Mouse (Mus musculus): ENCODE measurements around the gene Prss36. TPM values are rescaled to one million over a fixed set of nuclear protein-coding genes. Genes with fewer than 3 reads are reported as not detected.

Prss36 gene
- polyA plus RNA-seq, 1 experiment = 2.6 TPM

DNA sequence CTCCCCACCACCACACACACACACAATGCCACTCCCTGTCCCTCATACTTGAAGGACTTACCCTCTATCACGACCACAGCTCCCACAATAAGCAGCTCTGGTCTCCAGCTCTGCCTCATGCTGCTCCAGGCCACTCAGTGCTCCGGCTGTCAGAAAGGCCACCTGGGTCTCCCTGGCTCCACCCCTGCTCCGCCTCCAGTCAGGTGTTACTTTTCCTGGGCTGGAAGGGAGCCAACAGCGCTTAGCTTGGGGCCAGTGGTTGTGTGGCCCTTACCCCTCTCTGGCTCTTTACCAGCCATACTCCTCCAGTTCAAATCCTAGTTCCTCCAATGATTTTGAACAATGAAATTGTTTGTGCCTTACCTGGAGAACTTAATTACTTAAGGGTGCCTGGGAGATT lies 55.7 kb downstream of the Prss36 start, which contains the start of gene Prss53:
Gene Prss53, minus strand, starts transcription at position 173 of the 400 bp plus-strand sequence.
- Histone ChIP-seq H3K4me3 (ENCODE audit: low read depth, low read length) (no peak within 1 kb of the TSS), H3K27ac (ENCODE audit: insufficient read depth, low read depth, low read length) (no peak within 1 kb of the TSS), H3K27me3 (ENCODE audit: control insufficient read depth, insufficient read depth, low read length) (no peaks in the 10 kb centered on the region), H3K4me1 (ENCODE audit: control insufficient read depth, insufficient read depth, insufficient read length, low read length) (peaks cover 4% of the 10 kb centered on the region), H3K36me3 (ENCODE audit: control insufficient read depth, insufficient read depth, low read length) (peaks cover 38% of the 10 kb centered on the region)
- WGBS = 8% methylated on average over 4 of the region's 4 CpGs
- TF ChIP-seq POLR2A (IDR thresholded peaks at IDR 0.05; ENCODE audit: low read depth, low read length) = no peak
- TF ChIP-seq CTCF (IDR thresholded peaks at IDR 0.05; ENCODE audit: extremely low read depth, insufficient read length, insufficient replicate concordance, low read depth, low read length) = no peak

DNA sequence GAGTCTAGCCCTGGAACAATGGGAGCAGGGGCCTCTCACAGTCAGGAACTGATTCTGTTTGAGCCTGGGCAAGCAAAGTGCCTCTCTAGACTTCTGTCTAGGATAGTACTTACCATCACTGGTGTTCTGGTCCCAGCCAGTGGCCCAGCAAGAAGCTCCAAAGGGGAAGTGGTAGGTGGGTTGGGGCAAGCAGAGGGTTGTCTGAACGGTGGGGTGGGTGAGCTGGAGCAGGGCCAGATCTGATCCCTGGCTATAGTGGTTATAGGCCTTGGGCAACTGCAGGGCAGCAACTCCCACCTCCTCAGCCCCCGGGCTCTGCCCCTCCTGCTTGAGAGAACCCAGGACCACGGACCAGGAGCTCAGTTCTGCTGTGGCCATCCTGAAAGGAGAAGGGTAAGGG lies 57.7 kb downstream of the Prss36 start:
- no peak overlapping the region for H3K4me3 ChIP-seq (ENCODE audit: low read depth, low read length)
- TF ChIP-seq POLR2A (IDR thresholded peaks at IDR 0.05; ENCODE audit: low read depth, low read length) = no peak
- no peak for TF ChIP-seq CTCF (IDR thresholded peaks at IDR 0.05; ENCODE audit: extremely low read depth, insufficient read length, insufficient replicate concordance, low read depth, low read length)
- peaks cover 54% of the 10 kb centered on the region for H3K36me3 ChIP-seq (ENCODE audit: control insufficient read depth, insufficient read depth, low read length)
- WGBS = 67% methylated on average over 3 of the region's 3 CpGs
- no peaks in the 10 kb centered on the region for H3K27me3 ChIP-seq (ENCODE audit: control insufficient read depth, insufficient read depth, low read length)
- peaks cover 2% of the 10 kb centered on the region; the same call in 1 of the 2 replicates for H3K4me1 ChIP-seq (ENCODE audit: control insufficient read depth, insufficient read depth, insufficient read length, low read length)
- H3K27ac ChIP-seq (ENCODE audit: insufficient read depth, low read depth, low read length) = no peak overlapping the region

DNA sequence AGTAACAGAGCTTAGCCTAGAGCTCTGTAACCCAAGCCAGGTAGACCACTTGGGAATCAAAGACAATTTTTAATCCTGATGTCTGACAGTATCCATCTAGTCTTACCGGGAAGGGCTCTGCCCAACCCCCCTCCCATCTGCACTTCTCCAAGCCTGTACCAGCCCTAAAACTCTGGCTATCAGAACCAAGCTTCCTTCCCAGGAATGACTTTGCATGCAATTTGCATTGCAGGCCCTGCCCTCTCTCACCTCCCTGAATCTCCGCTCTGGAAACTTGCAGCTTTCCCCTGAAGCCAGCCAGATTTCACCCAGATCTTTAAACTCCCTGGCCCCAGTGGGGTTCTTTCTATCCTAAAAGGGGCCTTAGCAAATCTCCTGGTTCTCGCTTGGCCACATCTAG lies 58.7 kb downstream of the Prss36 start:
- Histone ChIP-seq H3K4me3 (ENCODE audit: low read depth, low read length) (no peak overlapping the region), H3K27ac (ENCODE audit: insufficient read depth, low read depth, low read length) (no peak overlapping the region), H3K4me1 (ENCODE audit: control insufficient read depth, insufficient read depth, insufficient read length, low read length) (peaks cover 4% of the 10 kb centered on the region), H3K27me3 (ENCODE audit: control insufficient read depth, insufficient read depth, low read length) (no peaks in the 10 kb centered on the region), H3K36me3 (ENCODE audit: control insufficient read depth, insufficient read depth, low read length) (peaks cover 60% of the 10 kb centered on the region)
- TF ChIP-seq CTCF (IDR thresholded peaks at IDR 0.05; ENCODE audit: extremely low read depth, insufficient read length, insufficient replicate concordance, low read depth, low read length) (no peak), POLR2A (IDR thresholded peaks at IDR 0.05; ENCODE audit: low read depth, low read length) (no peak)
- WGBS = 86% methylated on average over 3 of the region's 3 CpGs

DNA sequence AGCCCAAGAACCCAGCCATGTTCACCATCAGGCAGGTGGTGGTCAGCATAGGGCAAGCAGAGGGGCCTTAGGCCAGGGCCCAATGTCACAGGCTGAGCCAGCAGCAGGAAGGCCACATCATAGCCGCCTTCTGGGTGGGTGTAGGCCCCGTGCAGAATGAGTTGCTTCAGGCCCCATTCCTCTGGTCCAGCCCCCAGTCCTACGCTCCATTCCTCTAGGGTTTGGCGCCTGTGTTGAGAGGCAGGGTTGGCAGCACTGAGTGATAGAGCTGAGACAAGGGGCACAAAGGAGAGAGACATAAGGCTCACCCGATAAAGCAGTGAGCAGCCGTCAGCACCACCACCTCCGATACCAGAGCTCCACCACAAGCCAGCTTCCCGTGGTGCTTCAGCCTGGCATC lies 59.3 kb downstream of the Prss36 start:
- no peak overlapping the region for H3K4me3 ChIP-seq (ENCODE audit: low read depth, low read length)
- H3K36me3 ChIP-seq (ENCODE audit: control insufficient read depth, insufficient read depth, low read length) = peaks cover 66% of the 10 kb centered on the region
- 85% methylated on average over 8 of the region's 8 CpGs for WGBS
- peaks cover 4% of the 10 kb centered on the region for H3K4me1 ChIP-seq (ENCODE audit: control insufficient read depth, insufficient read depth, insufficient read length, low read length)
- H3K27me3 ChIP-seq (ENCODE audit: control insufficient read depth, insufficient read depth, low read length) = no peaks in the 10 kb centered on the region
- no peak overlapping the region for H3K27ac ChIP-seq (ENCODE audit: insufficient read depth, low read depth, low read length)
- no peak for TF ChIP-seq POLR2A (IDR thresholded peaks at IDR 0.05; ENCODE audit: low read depth, low read length)
- no peak for TF ChIP-seq CTCF (IDR thresholded peaks at IDR 0.05; ENCODE audit: extremely low read depth, insufficient read length, insufficient replicate concordance, low read depth, low read length)

DNA sequence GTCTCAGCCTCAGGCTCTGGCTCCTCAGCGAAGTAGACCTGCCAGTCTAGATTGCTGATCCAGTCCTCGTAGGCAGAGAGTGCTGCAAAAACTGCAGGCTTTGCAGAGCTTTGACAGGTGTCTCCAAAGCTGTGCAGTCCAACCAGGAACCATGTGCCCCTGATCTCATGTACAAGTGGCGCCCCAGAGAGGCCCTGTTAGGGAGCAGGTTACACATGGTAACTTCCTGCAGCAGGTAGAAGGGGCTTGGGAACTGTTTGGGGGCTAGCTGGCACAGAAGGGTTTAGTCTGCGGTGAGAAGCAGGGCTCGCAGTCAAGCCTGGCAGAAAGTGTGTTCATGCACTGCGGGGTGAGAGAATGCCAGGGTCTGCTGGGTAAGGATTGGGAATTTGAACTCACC lies 60.0 kb downstream of the Prss36 start:
- Histone ChIP-seq H3K36me3 (ENCODE audit: control insufficient read depth, insufficient read depth, low read length) (peaks cover 73% of the 10 kb centered on the region), H3K27me3 (ENCODE audit: control insufficient read depth, insufficient read depth, low read length) (no peaks in the 10 kb centered on the region), H3K27ac (ENCODE audit: insufficient read depth, low read depth, low read length) (no peak overlapping the region), H3K4me3 (ENCODE audit: low read depth, low read length) (no peak overlapping the region), H3K4me1 (ENCODE audit: control insufficient read depth, insufficient read depth, insufficient read length, low read length) (peaks cover 4% of the 10 kb centered on the region)
- no peak for TF ChIP-seq CTCF (IDR thresholded peaks at IDR 0.05; ENCODE audit: extremely low read depth, insufficient read length, insufficient replicate concordance, low read depth, low read length)
- TF ChIP-seq POLR2A (IDR thresholded peaks at IDR 0.05; ENCODE audit: low read depth, low read length) = no peak
- 90% methylated on average over 6 of the region's 6 CpGs for WGBS

DNA sequence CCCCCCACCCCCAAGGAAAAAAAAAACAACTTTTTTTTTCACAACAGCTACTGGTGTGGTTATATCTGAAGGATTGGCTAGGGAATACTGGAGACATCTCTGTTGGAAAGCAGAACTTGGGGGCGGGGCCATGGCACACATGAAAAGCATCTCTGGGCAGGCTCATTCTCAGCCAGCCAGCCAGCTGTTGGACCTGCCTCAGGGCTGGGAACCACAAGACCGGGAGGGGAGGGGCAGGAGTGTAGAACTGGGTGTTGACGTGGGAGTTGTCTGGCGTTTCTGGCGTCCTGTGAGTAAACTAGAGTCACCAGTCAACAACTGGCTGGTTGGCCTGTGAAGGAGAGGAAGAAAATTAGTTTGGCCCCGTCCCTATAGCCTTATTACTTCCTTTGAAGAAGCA lies 60.6 kb downstream of the Prss36 start:
- WGBS = 34% methylated on average over 6 of the region's 6 CpGs
- no peak overlapping the region for H3K27ac ChIP-seq (ENCODE audit: insufficient read depth, low read depth, low read length)
- H3K27me3 ChIP-seq (ENCODE audit: control insufficient read depth, insufficient read depth, low read length) = no peaks in the 10 kb centered on the region
- no peak overlapping the region for H3K4me3 ChIP-seq (ENCODE audit: low read depth, low read length)
- TF ChIP-seq POLR2A (IDR thresholded peaks at IDR 0.05; ENCODE audit: low read depth, low read length) (no peak), CTCF (IDR thresholded peaks at IDR 0.05; ENCODE audit: extremely low read depth, insufficient read length, insufficient replicate concordance, low read depth, low read length) (no peak)
- peaks cover 4% of the 10 kb centered on the region for H3K4me1 ChIP-seq (ENCODE audit: control insufficient read depth, insufficient read depth, insufficient read length, low read length)
- peaks cover 79% of the 10 kb centered on the region for H3K36me3 ChIP-seq (ENCODE audit: control insufficient read depth, insufficient read depth, low read length)

Other genes starting within 250 kb of the Prss36 start
- gene Bcl7c, start 237.8 kb downstream of the Prss36 start, polyA plus RNA-seq (2012; rRNA removed) = 11.1 and 24.6 TPM in 2 replicates
- gene Ctf1, start 234.0 kb downstream of the Prss36 start, polyA plus RNA-seq (2012; rRNA removed) = 7.1 and 8.3 TPM in 2 replicates
- gene Ctf2, start 214.6 kb downstream of the Prss36 start, polyA plus RNA-seq (2012; rRNA removed) = not detected in 2 replicates
- 23.2 and 53.0 TPM in 2 replicates for gene Fbxl19, start 202.2 kb downstream of the Prss36 start, polyA plus RNA-seq (2012; rRNA removed)
- 17.9 and 21.3 TPM in 2 replicates for gene Orai3, start 176.9 kb downstream of the Prss36 start, polyA plus RNA-seq (2012; rRNA removed)
- 5.2 and 9.2 TPM in 2 replicates for gene Setd1a, start 170.1 kb downstream of the Prss36 start, polyA plus RNA-seq (2012; rRNA removed)
- gene Gm49388, start 161.1 kb downstream of the Prss36 start, polyA plus RNA-seq (2012; rRNA removed) = 0.39 TPM in 1 of 2 replicates, not detected in the other
- 31.3 and 45.7 TPM in 2 replicates for gene Hsd3b7, start 146.1 kb downstream of the Prss36 start, polyA plus RNA-seq (2012; rRNA removed)
- gene Stx4a, start 122.4 kb downstream of the Prss36 start, polyA plus RNA-seq (2012; rRNA removed) = 27.3 and 68.2 TPM in 2 replicates
- gene Stx1b, start 122.2 kb downstream of the Prss36 start, polyA plus RNA-seq (2012; rRNA removed) = 1.2 and 1.8 TPM in 2 replicates
- 8.0 and 13.6 TPM in 2 replicates for gene Zfp646, start 70.5 kb downstream of the Prss36 start, polyA plus RNA-seq (2012; rRNA removed)
- 3.7 and 7.1 TPM in 2 replicates for gene Zfp668, start 69.9 kb downstream of the Prss36 start, polyA plus RNA-seq (2012; rRNA removed)
- 1.6 and 2.1 TPM in 2 replicates for gene Prss53, start 55.8 kb downstream of the Prss36 start, polyA plus RNA-seq (2012; rRNA removed)
- gene Gm21974, start 51.3 kb downstream of the Prss36 start, polyA plus RNA-seq (2012; rRNA removed) = not detected in 2 replicates
- gene Vkorc1, start 51.1 kb downstream of the Prss36 start, polyA plus RNA-seq (2012; rRNA removed) = 94.3 and 97.7 TPM in 2 replicates
- gene Bckdk, start 42.6 kb downstream of the Prss36 start, polyA plus RNA-seq (2012; rRNA removed) = 54.4 and 68.3 TPM in 2 replicates
- gene Kat8, start 34.2 kb downstream of the Prss36 start, polyA plus RNA-seq (2012; rRNA removed) = 5.2 and 8.3 TPM in 2 replicates
- gene Prss8, start 16.6 kb downstream of the Prss36 start, polyA plus RNA-seq (2012; rRNA removed) = 30.0 and 41.3 TPM in 2 replicates
- gene Fus, start 20.7 kb upstream of the Prss36 start, polyA plus RNA-seq (2012; rRNA removed) = 90.6 and 184 TPM in 2 replicates
- 602 and 952 TPM in 2 replicates for gene Pycard, start 47.1 kb upstream of the Prss36 start, polyA plus RNA-seq (2012; rRNA removed)
- 7.4 and 8.8 TPM in 2 replicates for gene Trim72, start 57.2 kb upstream of the Prss36 start, polyA plus RNA-seq (2012; rRNA removed)
- gene Itgam, start 115.9 kb upstream of the Prss36 start, polyA plus RNA-seq (2012; rRNA removed) = 3.1 and 3.3 TPM in 2 replicates
- 0.05 and 0.09 TPM in 2 replicates for gene Gm49368, start 116.0 kb upstream of the Prss36 start, polyA plus RNA-seq (2012; rRNA removed)
- 4.6 and 5.8 TPM in 2 replicates for gene Itgax, start 182.8 kb upstream of the Prss36 start, polyA plus RNA-seq (2012; rRNA removed)
- gene Itgad, start 207.7 kb upstream of the Prss36 start, polyA plus RNA-seq (2012; rRNA removed) = 0.61 and 1.4 TPM in 2 replicates